Comparison of ENCODE assay signal across 11 mouse cellular contexts in genomic region chr3:69171123-69171522, GRCm38 (mm10). TPM values are rescaled to one million over a fixed set of nuclear protein-coding genes. Genes with fewer than 3 reads are reported as not detected.
DNase-seq lines count a peak whose midpoint lies in the region; ATAC-seq lines count a peak whose summit lies in the region.
"Had no signal": no experiment of that assay in that cellular context is flagged by ENCODE, and none has a peak within 500 bp of the region (broad histone marks: within the 10 kb centered on the region; RNA-seq: fewer than 3 reads in every experiment).

No protein-coding gene starts in this region.

- no peaks in the 10 kb centered on the region for H3K36me3 ChIP-seq in megakaryocyte, embryonic 14.5 days (replicated peaks; ENCODE audit: low read length)
- H3K36me3 ChIP-seq in kidney, embryonic 14.5 days (ENCODE audit: control insufficient read depth, insufficient read depth, low read length) = no peaks in the 10 kb centered on the region
- no peaks in the 10 kb centered on the region for H3K36me3 ChIP-seq in embryonic facial prominence, embryonic 10.5 days (replicated peaks)

- peak; percentile 12 for DNase-seq in gastrocnemius, postnatal 14 days
- no peak for DNase-seq in gastrocnemius, adult 8-10 months (ENCODE audit: low spot score in 2 of 2)
- DNase-seq in B cell, adult 2 months = peak; percentile 54 to 59
- peak; percentile 43 to 52 for DNase-seq in cerebellum, adult 18-20 months
- DNase-seq in neural tube, embryonic 10.5 days (ENCODE audit: extremely low spot score, low spot score) = no peak
- DNase-seq in embryonic facial prominence, embryonic 10.5 days (ENCODE audit: low spot score) = no peak
- DNase-seq: adrenal gland, postnatal 25 days; kidney, adult 11 months had no signal

- no peak overlapping the region for H3K4me2 ChIP-seq in kidney, embryonic 14.5 days (replicated peaks; ENCODE audit: low read depth, low read length)

- H3K27ac ChIP-seq in kidney, embryonic 14.5 days (ENCODE audit: low read depth, low read length) = no peak overlapping the region
- H3K27ac ChIP-seq in embryonic facial prominence, embryonic 10.5 days (replicated peaks) = no peak overlapping the region

- peak overlapping the region; percentile 59 for H3K4me3 ChIP-seq in megakaryocyte, embryonic 14.5 days (replicated peaks)
- H3K4me3 ChIP-seq in kidney, embryonic 14.5 days (ENCODE audit: low read length) = no peak overlapping the region
- H3K4me3 ChIP-seq in embryonic facial prominence, embryonic 10.5 days = no peak overlapping the region

- intact Hi-C loops in gastrocnemius, postnatal 14 days (cut with DNase I; ENCODE audit: low total_unique reads) = no loop called here

- WGBS in kidney, embryonic 14.5 days = 74% methylated on average over 4 of the region's 4 CpGs
- WGBS in embryonic facial prominence, embryonic 10.5 days = 77% methylated on average over 4 of the region's 4 CpGs

- ATAC-seq in kidney, embryonic 14.5 days (ENCODE audit: low FRiP score, low TSS enrichment) = no peak

- peaks cover 2% of the 10 kb centered on the region for H3K27me3 ChIP-seq in megakaryocyte, embryonic 14.5 days (replicated peaks)
- H3K27me3 ChIP-seq in kidney, embryonic 14.5 days (ENCODE audit: control insufficient read depth, insufficient read depth, low read length) = no peaks in the 10 kb centered on the region
- H3K27me3 ChIP-seq in embryonic facial prominence, embryonic 10.5 days (replicated peaks; ENCODE audit: low read depth, poor library complexity, severe bottlenecking) = no peaks in the 10 kb centered on the region

- peaks cover 30% of the 10 kb centered on the region for H3K4me1 ChIP-seq in megakaryocyte, embryonic 14.5 days
- H3K4me1 ChIP-seq in kidney, embryonic 14.5 days (ENCODE audit: control insufficient read depth, insufficient read depth, low read length) = no peaks in the 10 kb centered on the region
- H3K4me1 ChIP-seq in embryonic facial prominence, embryonic 10.5 days = no peaks in the 10 kb centered on the region

- no peak overlapping the region for H3K9ac ChIP-seq in kidney, embryonic 14.5 days (ENCODE audit: low read depth, low read length)

- H3K9me3 ChIP-seq in megakaryocyte, embryonic 14.5 days = peaks cover 8% of the 10 kb centered on the region
- no peaks in the 10 kb centered on the region for H3K9me3 ChIP-seq in kidney, embryonic 14.5 days (ENCODE audit: control insufficient read depth, low read length)
- no peaks in the 10 kb centered on the region for H3K9me3 ChIP-seq in embryonic facial prominence, embryonic 10.5 days

RNA-seq across cellular contexts. Expression of gene Kpna4, which starts 44.2 kb away (rescaled TPM):
- total RNA-seq in gastrocnemius, postnatal 14 days (2021) = 10 to 100 TPM; 57.8 to 69.8 TPM
- total RNA-seq in gastrocnemius, adult 8-10 months (2022) = 100 to 1,000 TPM; 121 to 151 (median 135) TPM
- 4.2 and 5.1 TPM in 2 replicates for polyA plus RNA-seq in megakaryocyte, embryonic 14.5 days (2012; ENCODE audit: insufficient read depth, low replicate concordance)
- 27.6 and 41.6 TPM in 2 replicates for polyA plus RNA-seq in kidney, embryonic 14.5 days (2014; fragmentation: Nextera tagmentation; extraction: Ambion mirVana)
- 32.4 and 34.4 TPM in 2 replicates for polyA plus RNA-seq in embryonic facial prominence, embryonic 10.5 days (2016; fragmentation: Nextera tagmentation; extraction: Ambion mirVana)

RNA-seq across cellular contexts. Expression of gene Arl14, which starts 51.1 kb away (rescaled TPM):
- total RNA-seq in gastrocnemius, postnatal 14 days (2021) = not detected
- total RNA-seq in gastrocnemius, adult 8-10 months (2022) = not detected
- not detected in 2 replicates for polyA plus RNA-seq in megakaryocyte, embryonic 14.5 days (2012; ENCODE audit: insufficient read depth, low replicate concordance)
- polyA plus RNA-seq in kidney, embryonic 14.5 days (2014; fragmentation: Nextera tagmentation; extraction: Ambion mirVana) = not detected in 2 replicates
- polyA plus RNA-seq in embryonic facial prominence, embryonic 10.5 days (2016; fragmentation: Nextera tagmentation; extraction: Ambion mirVana) = not detected in 2 replicates
- total RNA-seq: adrenal gland, postnatal 25 days had no signal
- polyA plus RNA-seq: gonadal fat pad, adult 2 months had no signal

Comparison
In these comparisons a context has a peak if more than half of its experiments do, and no peak if none do; other contexts are left out.
1. DNase-seq: peak in gastrocnemius, postnatal 14 days (single experiment), B cell, adult 2 months (2 of 2) and cerebellum, adult 18-20 months (2 of 2); none in gastrocnemius, adult 8-10 months (0 of 2), neural tube, embryonic 10.5 days (single experiment) and embryonic facial prominence, embryonic 10.5 days (single experiment).